Mouse (Mus musculus) urinary bladder, postnatal 10 days (tissue): ENCODE data around the gene Prrc2a.

ENCODE experiments used
- DNase-seq: peaks from one replicate; pipeline ENCODE4 v3.0.0; 2022; ENCODE audit warnings: low spot score

Prrc2a gene

GRCm38 (mm10) chr17:35102299-35102698, 62.4 kb downstream of the Prrc2a start:
- DNase-seq: no peak

- no peak for DNase-seq
Measured at GRCm38 (mm10) chr17:35101161-35101560, 63.5 kb downstream of the Prrc2a start.

GRCm38 (mm10) chr17:35100196-35100765, 64.4 kb downstream of the Prrc2a start:
- no peak for DNase-seq
